In genomic region chr10:39587290-39587925, GRCm38 (mm10) we compare ENCODE assay signal across 10 mouse cellular contexts. TPM values are rescaled to one million over a fixed set of nuclear protein-coding genes. Genes with fewer than 3 reads are reported as not detected.
DNase-seq lines count a peak whose midpoint lies in the region; ATAC-seq and TF ChIP-seq lines count a peak whose summit lies in the region.
"Had no signal": no experiment of that assay in that cellular context is flagged by ENCODE, and none has a peak within 500 bp of the region (broad histone marks: within the 10 kb centered on the region; RNA-seq: fewer than 3 reads in every experiment).

No protein-coding gene starts in this region.

- peaks cover 37% of the 10 kb centered on the region for H3K4me1 ChIP-seq in embryonic facial prominence, embryonic 10.5 days
- peaks cover 39% of the 10 kb centered on the region for H3K4me1 ChIP-seq in hindbrain, embryonic 12.5 days
- peaks cover 16% of the 10 kb centered on the region; the same call in 1 of the 2 replicates for H3K4me1 ChIP-seq in midbrain, postnatal 0 days (ENCODE audit: insufficient read depth, low read length)
- H3K4me1 ChIP-seq: liver, embryonic 13.5 days had no signal

- intact Hi-C loops in left cerebral cortex, postnatal 4 days (cut with DNase I) = no loop called here

- peak; percentile 41; the same call in 1 of the 2 replicates for ATAC-seq in hindbrain, embryonic 12.5 days (ENCODE audit: low FRiP score)
- peak; percentile 32 for ATAC-seq in midbrain, postnatal 0 days (ENCODE audit: low FRiP score)
- ATAC-seq in erythroblast, adult 5-6 weeks (replicated peaks; ENCODE audit: low FRiP score, poor library complexity, severe bottlenecking) = no peak

- H3K27me3 ChIP-seq in embryonic facial prominence, embryonic 10.5 days (replicated peaks; ENCODE audit: low read depth, poor library complexity, severe bottlenecking) = no peaks in the 10 kb centered on the region
- no peaks in the 10 kb centered on the region for H3K27me3 ChIP-seq in hindbrain, embryonic 12.5 days
- H3K27me3 ChIP-seq in midbrain, postnatal 0 days (ENCODE audit: insufficient read depth, low read length) = no peaks in the 10 kb centered on the region
- H3K27me3 ChIP-seq: liver, embryonic 13.5 days had no signal

- H3K27ac ChIP-seq in embryonic facial prominence, embryonic 10.5 days (replicated peaks) = peak overlapping the region; percentile 73; the same call in 1 of the 2 replicates
- H3K27ac ChIP-seq in hindbrain, embryonic 12.5 days = peak overlapping the region; percentile 85
- peak overlapping the region; percentile 72 for H3K27ac ChIP-seq in midbrain, postnatal 0 days (ENCODE audit: low read depth, low read length)
- H3K27ac ChIP-seq: liver, embryonic 13.5 days had no signal

- no peak overlapping the region for H3K4me2 ChIP-seq in hindbrain, embryonic 12.5 days (replicated peaks)
- H3K4me2 ChIP-seq in midbrain, postnatal 0 days (ENCODE audit: low read depth, low read length, poor library complexity, severe bottlenecking) = no peak overlapping the region
- H3K4me2 ChIP-seq: liver, embryonic 13.5 days had no signal

- DNase-seq in left cerebral cortex, postnatal 4 days = peak; percentile 87
- DNase-seq in left cerebral cortex, adult 18-20 months (ENCODE audit: low spot score in 2 of 2) = no peak
- DNase-seq in embryonic facial prominence, embryonic 10.5 days (ENCODE audit: low spot score) = no peak
- DNase-seq in midbrain, postnatal 0 days (ENCODE audit: low spot score) = peak; percentile 82
- no peak for DNase-seq in adrenal gland, adult 18-20 months (ENCODE audit: low spot score in 2 of 2)
- DNase-seq in frontal cortex, postnatal 25 days (ENCODE audit: low spot score in 2 of 2) = no peak
- DNase-seq: liver, embryonic 13.5 days had no signal

- WGBS in embryonic facial prominence, embryonic 10.5 days = 73% methylated on average over 5 of the region's 5 CpGs
- WGBS in hindbrain, embryonic 12.5 days = 47% methylated on average over 5 of the region's 5 CpGs
- 18% methylated on average over 5 of the region's 5 CpGs for WGBS in midbrain, postnatal 0 days

- TF ChIP-seq CTCF in midbrain, postnatal 0 days (IDR thresholded peaks at IDR 0.05) = no peak

- no peak overlapping the region for H3K4me3 ChIP-seq in embryonic facial prominence, embryonic 10.5 days
- no peak overlapping the region for H3K4me3 ChIP-seq in hindbrain, embryonic 12.5 days
- H3K4me3 ChIP-seq in midbrain, postnatal 0 days (ENCODE audit: low read depth, low read length) = no peak overlapping the region
- H3K4me3 ChIP-seq: heart, embryonic 10.5 days; liver, embryonic 13.5 days had no signal

- H3K9me3 ChIP-seq in embryonic facial prominence, embryonic 10.5 days = no peaks in the 10 kb centered on the region
- no peaks in the 10 kb centered on the region for H3K9me3 ChIP-seq in hindbrain, embryonic 12.5 days (replicated peaks)
- H3K9me3 ChIP-seq in midbrain, postnatal 0 days (ENCODE audit: low read length) = no peaks in the 10 kb centered on the region
- H3K9me3 ChIP-seq: heart, embryonic 10.5 days; liver, embryonic 13.5 days had no signal

- H3K9ac ChIP-seq in hindbrain, embryonic 12.5 days = no peak overlapping the region
- H3K9ac ChIP-seq in midbrain, postnatal 0 days (replicated peaks; ENCODE audit: low read length, poor library complexity, severe bottlenecking) = no peak overlapping the region
- H3K9ac ChIP-seq: liver, embryonic 13.5 days had no signal

- H3K36me3 ChIP-seq in embryonic facial prominence, embryonic 10.5 days (replicated peaks) = no peaks in the 10 kb centered on the region
- no peaks in the 10 kb centered on the region for H3K36me3 ChIP-seq in hindbrain, embryonic 12.5 days
- no peaks in the 10 kb centered on the region for H3K36me3 ChIP-seq in midbrain, postnatal 0 days (ENCODE audit: insufficient read depth, low read length)
- H3K36me3 ChIP-seq: heart, embryonic 10.5 days; liver, embryonic 13.5 days had no signal

RNA-seq across cellular contexts. Expression of gene Traf3ip2, which starts 25.3 kb away (rescaled TPM):
- 1 to 10 TPM in 1 of 2 experiments, under 1 TPM in 1; 0.52 to 1.5 TPM for total RNA-seq in left cerebral cortex, postnatal 4 days (2021)
- 1 to 10 TPM in 1 of 2 experiments, under 1 TPM in 1; 0.91 to 1.3 TPM for total RNA-seq in left cerebral cortex, adult 18-20 months (2021)
- 12.9 and 14.8 TPM in 2 replicates for polyA plus RNA-seq in embryonic facial prominence, embryonic 10.5 days (2016; fragmentation: Nextera tagmentation; extraction: Ambion mirVana)
- 5.8 and 7.0 TPM in 2 replicates for polyA plus RNA-seq in hindbrain, embryonic 12.5 days (2016; fragmentation: Nextera tagmentation; extraction: Ambion mirVana)
- total RNA-seq in midbrain, postnatal 0 days (2014; rRNA removed) = 0.47 and 1.9 TPM in 2 replicates
- polyA plus RNA-seq in midbrain, postnatal 0 days (2015; fragmentation: Nextera tagmentation; extraction: Ambion mirVana) = 4.2 and 6.1 TPM in 2 replicates
- not detected in 2 replicates for total RNA-seq in erythroblast, adult 5-6 weeks (2015; ENCODE audit: low replicate concordance)
- 0.70 TPM in 1 of 2 replicates, not detected in the other for total RNA-seq in erythroblast, adult 5-6 weeks (2017; ENCODE audit: low replicate concordance)
- 10 to 100 TPM; 10.6 to 15.0 TPM for total RNA-seq in adrenal gland, adult 18-20 months (2021)

Comparison
In these comparisons a context has a peak if more than half of its experiments do, and no peak if none do; other contexts are left out.
1. DNase-seq: peak in left cerebral cortex, postnatal 4 days (single experiment) and midbrain, postnatal 0 days (single experiment); none in left cerebral cortex, adult 18-20 months (0 of 2), embryonic facial prominence, embryonic 10.5 days (single experiment), adrenal gland, adult 18-20 months (0 of 2) and frontal cortex, postnatal 25 days (0 of 2).
2. Peak in every context shown above with its lines, with median percentiles within 50 percentile points of each other: H3K27ac ChIP-seq.